ENCODE assay signal across 11 mouse cellular contexts in genomic region chr16:18604267-18604701, GRCm38 (mm10). TPM values are rescaled to one million over a fixed set of nuclear protein-coding genes. Genes with fewer than 3 reads are reported as not detected.
DNase-seq lines count a peak whose midpoint lies in the region; ATAC-seq and TF ChIP-seq lines count a peak whose summit lies in the region.
"Had no signal": no experiment of that assay in that cellular context is flagged by ENCODE, and none has a peak within 500 bp of the region (broad histone marks: within the 10 kb centered on the region; RNA-seq: fewer than 3 reads in every experiment).

No protein-coding gene starts in this region.

- H3K9ac ChIP-seq in forebrain, embryonic 12.5 days = no peak overlapping the region
- H3K9ac ChIP-seq in embryonic facial prominence, embryonic 14.5 days (ENCODE audit: low read depth, low read length) = 0 out of 2 replicates have a peak overlapping the region, but pooled peaks have one; percentile 14
- H3K9ac ChIP-seq in heart, postnatal 0 days (replicated peaks; ENCODE audit: low read depth, low read length) = peak overlapping the region; percentile 28; the same call in 1 of the 2 replicates
- no peak overlapping the region for H3K9ac ChIP-seq in limb, embryonic 11.5 days (ENCODE audit: low read length)
- H3K9ac ChIP-seq: neural tube, embryonic 12.5 days had no signal

- no peaks in the 10 kb centered on the region for H3K9me3 ChIP-seq in forebrain, embryonic 10.5 days
- H3K9me3 ChIP-seq in forebrain, embryonic 12.5 days = no peaks in the 10 kb centered on the region
- no peaks in the 10 kb centered on the region for H3K9me3 ChIP-seq in embryonic facial prominence, embryonic 14.5 days (ENCODE audit: control insufficient read depth, low read length)
- no peaks in the 10 kb centered on the region for H3K9me3 ChIP-seq in heart, postnatal 0 days (replicated peaks; ENCODE audit: control insufficient read depth, low read length)
- H3K9me3 ChIP-seq in limb, embryonic 11.5 days (ENCODE audit: control insufficient read depth, low read length) = no peaks in the 10 kb centered on the region
- H3K9me3 ChIP-seq: neural tube, embryonic 12.5 days had no signal

- H3K27me3 ChIP-seq in forebrain, embryonic 10.5 days (ENCODE audit: poor library complexity, severe bottlenecking) = peaks cover 48% of the 10 kb centered on the region
- H3K27me3 ChIP-seq in forebrain, embryonic 12.5 days = peaks cover 29% of the 10 kb centered on the region
- no peaks in the 10 kb centered on the region for H3K27me3 ChIP-seq in embryonic facial prominence, embryonic 14.5 days (replicated peaks; ENCODE audit: control insufficient read depth, insufficient read depth, low read length)
- no peaks in the 10 kb centered on the region for H3K27me3 ChIP-seq in heart, postnatal 0 days (ENCODE audit: control insufficient read depth, insufficient read depth, low read length)
- H3K27me3 ChIP-seq in limb, embryonic 11.5 days (ENCODE audit: control insufficient read depth, insufficient read depth, low read length) = peaks cover 9% of the 10 kb centered on the region

- TF ChIP-seq CTCF in heart, postnatal 0 days (IDR thresholded peaks at IDR 0.05; ENCODE audit: low read depth) = no peak
- TF ChIP-seq CTCF in layer of hippocampus, adult 2 months (conservative IDR thresholded peaks at IDR 0.05) = no peak

- ATAC-seq in forebrain, embryonic 12.5 days (ENCODE audit: low FRiP score) = no peak
- peak; percentile 28; the same call in 1 of the 2 replicates for ATAC-seq in embryonic facial prominence, embryonic 14.5 days (ENCODE audit: low read depth)
- peak; percentile 91 for ATAC-seq in heart, postnatal 0 days (ENCODE audit: insufficient read depth, low read depth)
- ATAC-seq in limb, embryonic 11.5 days (ENCODE audit: insufficient number of reproducible peaks, low FRiP score, low TSS enrichment, low read depth) = 0 out of 2 replicates have a peak, but pooled peaks have one; percentile 3
- ATAC-seq in granulocyte monocyte progenitor cell, adult 5-6 weeks (replicated peaks; ENCODE audit: poor library complexity, severe bottlenecking) = no peak

- 70% methylated on average over 8 of the region's 8 CpGs for WGBS in forebrain, embryonic 10.5 days
- WGBS in forebrain, embryonic 12.5 days = 75% methylated on average over 8 of the region's 8 CpGs
- 39% methylated on average over 4 of the region's 8 CpGs for WGBS in embryonic facial prominence, embryonic 14.5 days
- 25% methylated on average over 8 of the region's 8 CpGs for WGBS in heart, postnatal 0 days
- 54% methylated on average over 8 of the region's 8 CpGs for WGBS in limb, embryonic 11.5 days

- H3K27ac ChIP-seq in forebrain, embryonic 10.5 days = peak overlapping the region; percentile 60; the same call in 1 of the 2 replicates
- no peak overlapping the region for H3K27ac ChIP-seq in forebrain, embryonic 12.5 days
- H3K27ac ChIP-seq in embryonic facial prominence, embryonic 14.5 days (replicated peaks; ENCODE audit: low read depth, low read length) = peak overlapping the region; percentile 39
- H3K27ac ChIP-seq in heart, postnatal 0 days (ENCODE audit: low read depth) = peak overlapping the region; percentile 78
- H3K27ac ChIP-seq in limb, embryonic 11.5 days (replicated peaks; ENCODE audit: low read depth, low read length) = no peak overlapping the region
- no peak overlapping the region for H3K27ac ChIP-seq in layer of hippocampus, adult 2 months
- H3K27ac ChIP-seq: neural tube, embryonic 12.5 days had no signal

- peaks cover 42% of the 10 kb centered on the region for H3K4me1 ChIP-seq in forebrain, embryonic 10.5 days
- peaks cover 7% of the 10 kb centered on the region for H3K4me1 ChIP-seq in forebrain, embryonic 12.5 days
- H3K4me1 ChIP-seq in embryonic facial prominence, embryonic 14.5 days (ENCODE audit: control insufficient read depth, insufficient read depth, low read length) = peaks cover 21% of the 10 kb centered on the region
- peaks cover 17% of the 10 kb centered on the region; the same call in 1 of the 2 replicates for H3K4me1 ChIP-seq in heart, postnatal 0 days (ENCODE audit: control insufficient read depth, insufficient read depth)
- H3K4me1 ChIP-seq in limb, embryonic 11.5 days (ENCODE audit: control insufficient read depth, insufficient read depth, low read length) = peaks cover 17% of the 10 kb centered on the region; the same call in 1 of the 2 replicates

- no peak overlapping the region for H3K4me2 ChIP-seq in forebrain, embryonic 12.5 days
- H3K4me2 ChIP-seq in embryonic facial prominence, embryonic 14.5 days (ENCODE audit: low read depth, low read length) = no peak overlapping the region
- H3K4me2 ChIP-seq in heart, postnatal 0 days (ENCODE audit: low read depth, low read length) = no peak overlapping the region
- H3K4me2 ChIP-seq in limb, embryonic 11.5 days (ENCODE audit: low read depth, severe bottlenecking) = no peak overlapping the region
- H3K4me2 ChIP-seq: neural tube, embryonic 12.5 days had no signal

- DNase-seq in forebrain, embryonic 10.5 days (ENCODE audit: extremely low spot score, low spot score) = no peak
- peak; percentile 73 for DNase-seq in embryonic facial prominence, embryonic 14.5 days (ENCODE audit: low spot score)
- peak; percentile 74 for DNase-seq in heart, postnatal 0 days (ENCODE audit: low spot score)
- DNase-seq in limb, embryonic 11.5 days (ENCODE audit: low spot score) = no peak
- no peak for DNase-seq in layer of hippocampus, adult 9-10 months (ENCODE audit: low spot score)
- no peak for DNase-seq in layer of hippocampus, adult 2 months (ENCODE audit: low spot score in 2 of 2)
- DNase-seq: left cerebral cortex, postnatal 4 days had no signal

- no peak overlapping the region for H3K4me3 ChIP-seq in forebrain, embryonic 10.5 days
- no peak overlapping the region for H3K4me3 ChIP-seq in forebrain, embryonic 12.5 days (replicated peaks)
- H3K4me3 ChIP-seq in embryonic facial prominence, embryonic 14.5 days (ENCODE audit: low read depth, low read length) = no peak overlapping the region
- no peak overlapping the region for H3K4me3 ChIP-seq in heart, postnatal 0 days (ENCODE audit: low read depth, low read length)
- H3K4me3 ChIP-seq in limb, embryonic 11.5 days (ENCODE audit: low read depth, low read length) = no peak overlapping the region
- H3K4me3 ChIP-seq in layer of hippocampus, adult 2 months = no peak overlapping the region
- H3K4me3 ChIP-seq: neural tube, embryonic 12.5 days had no signal

- TF ChIP-seq EP300 in heart, postnatal 0 days (IDR thresholded peaks at IDR 0.05; ENCODE audit: low read depth) = 0 out of 2 replicates have a peak, but pooled peaks have one; percentile 46

- H3K36me3 ChIP-seq in forebrain, embryonic 10.5 days (replicated peaks) = no peaks in the 10 kb centered on the region
- H3K36me3 ChIP-seq in forebrain, embryonic 12.5 days (replicated peaks) = no peaks in the 10 kb centered on the region
- no peaks in the 10 kb centered on the region for H3K36me3 ChIP-seq in embryonic facial prominence, embryonic 14.5 days (ENCODE audit: control insufficient read depth, insufficient read depth, low read length)
- no peaks in the 10 kb centered on the region for H3K36me3 ChIP-seq in heart, postnatal 0 days (replicated peaks; ENCODE audit: control insufficient read depth, insufficient read depth, low read length)
- H3K36me3 ChIP-seq in limb, embryonic 11.5 days (ENCODE audit: control insufficient read depth, insufficient read depth, low read length) = no peaks in the 10 kb centered on the region
- H3K36me3 ChIP-seq: neural tube, embryonic 12.5 days had no signal

RNA-seq across cellular contexts. Expression of gene Tbx1, which starts 13.8 kb away (rescaled TPM):
- polyA plus RNA-seq in forebrain, embryonic 10.5 days (2016; fragmentation: Nextera tagmentation; extraction: Ambion mirVana) = 0.95 and 1.1 TPM in 2 replicates
- polyA plus RNA-seq in forebrain, embryonic 12.5 days (2016; fragmentation: Nextera tagmentation; extraction: Ambion mirVana) = 1.3 and 1.7 TPM in 2 replicates
- 10.5 and 12.4 TPM in 2 replicates for polyA plus RNA-seq in embryonic facial prominence, embryonic 14.5 days (2014; fragmentation: Nextera tagmentation; extraction: Ambion mirVana)
- total RNA-seq in heart, postnatal 0 days (2014; rRNA removed; ENCODE audit: low replicate concordance) = 2.1 TPM in 1 of 2 replicates, not detected in the other
- 0.11 and 0.14 TPM in 2 replicates for polyA plus RNA-seq in heart, postnatal 0 days (2015; fragmentation: Nextera tagmentation; extraction: Ambion mirVana)
- polyA plus RNA-seq in limb, embryonic 11.5 days (2014; fragmentation: Nextera tagmentation; extraction: Ambion mirVana) = 2.3 and 2.5 TPM in 2 replicates
- total RNA-seq in layer of hippocampus, adult 2 months (2021) = 1 to 10 TPM; 1.4 to 1.5 TPM
- not detected in 2 replicates for total RNA-seq in granulocyte monocyte progenitor cell, adult 5-6 weeks (2014; fragmentation: Nextera tagmentation)
- total RNA-seq in granulocyte monocyte progenitor cell, adult 5-6 weeks (2017) = not detected in 2 replicates

RNA-seq across cellular contexts. Expression of gene Gp1bb, which starts 17.9 kb away (rescaled TPM):
- 3.0 and 3.2 TPM in 2 replicates for polyA plus RNA-seq in forebrain, embryonic 10.5 days (2016; fragmentation: Nextera tagmentation; extraction: Ambion mirVana)
- 4.4 and 5.7 TPM in 2 replicates for polyA plus RNA-seq in forebrain, embryonic 12.5 days (2016; fragmentation: Nextera tagmentation; extraction: Ambion mirVana)
- 3.0 and 3.1 TPM in 2 replicates for polyA plus RNA-seq in embryonic facial prominence, embryonic 14.5 days (2014; fragmentation: Nextera tagmentation; extraction: Ambion mirVana)
- total RNA-seq in heart, postnatal 0 days (2014; rRNA removed; ENCODE audit: low replicate concordance) = 2.1 and 5.4 TPM in 2 replicates
- polyA plus RNA-seq in heart, postnatal 0 days (2015; fragmentation: Nextera tagmentation; extraction: Ambion mirVana) = 3.0 TPM in 2 replicates
- polyA plus RNA-seq in limb, embryonic 11.5 days (2014; fragmentation: Nextera tagmentation; extraction: Ambion mirVana) = 4.1 and 4.5 TPM in 2 replicates
- 1 to 10 TPM; 1.0 to 1.4 TPM for total RNA-seq in layer of hippocampus, adult 2 months (2021)
- total RNA-seq in granulocyte monocyte progenitor cell, adult 5-6 weeks (2014; fragmentation: Nextera tagmentation) = not detected in 2 replicates
- not detected in 2 replicates for total RNA-seq in granulocyte monocyte progenitor cell, adult 5-6 weeks (2017)

RNA-seq across cellular contexts. Expression of gene Gm49601, which starts 21.9 kb away (rescaled TPM):
- 2.3 and 2.4 TPM in 2 replicates for polyA plus RNA-seq in forebrain, embryonic 10.5 days (2016; fragmentation: Nextera tagmentation; extraction: Ambion mirVana)
- 10.6 and 10.7 TPM in 2 replicates for polyA plus RNA-seq in forebrain, embryonic 12.5 days (2016; fragmentation: Nextera tagmentation; extraction: Ambion mirVana)
- 2.4 and 2.6 TPM in 2 replicates for polyA plus RNA-seq in embryonic facial prominence, embryonic 14.5 days (2014; fragmentation: Nextera tagmentation; extraction: Ambion mirVana)
- total RNA-seq in heart, postnatal 0 days (2014; rRNA removed; ENCODE audit: low replicate concordance) = not detected in 2 replicates
- polyA plus RNA-seq in heart, postnatal 0 days (2015; fragmentation: Nextera tagmentation; extraction: Ambion mirVana) = 0.32 and 0.34 TPM in 2 replicates
- polyA plus RNA-seq in limb, embryonic 11.5 days (2014; fragmentation: Nextera tagmentation; extraction: Ambion mirVana) = 2.3 and 2.4 TPM in 2 replicates
- 100 to 1,000 TPM; 207 to 223 TPM for total RNA-seq in layer of hippocampus, adult 2 months (2021)
- total RNA-seq in granulocyte monocyte progenitor cell, adult 5-6 weeks (2014; fragmentation: Nextera tagmentation) = 1.9 TPM in 1 of 2 replicates, not detected in the other
- not detected in 2 replicates for total RNA-seq in granulocyte monocyte progenitor cell, adult 5-6 weeks (2017)
- polyA plus RNA-seq: thymus, postnatal 0 days had no signal

RNA-seq across cellular contexts. Expression of gene Sept5, which starts 25.5 kb away (rescaled TPM):
- 21.0 and 21.5 TPM in 2 replicates for polyA plus RNA-seq in forebrain, embryonic 10.5 days (2016; fragmentation: Nextera tagmentation; extraction: Ambion mirVana)
- 68.4 and 69.3 TPM in 2 replicates for polyA plus RNA-seq in forebrain, embryonic 12.5 days (2016; fragmentation: Nextera tagmentation; extraction: Ambion mirVana)
- 34.1 and 43.5 TPM in 2 replicates for polyA plus RNA-seq in embryonic facial prominence, embryonic 14.5 days (2014; fragmentation: Nextera tagmentation; extraction: Ambion mirVana)
- 8.7 and 12.3 TPM in 2 replicates for total RNA-seq in heart, postnatal 0 days (2014; rRNA removed; ENCODE audit: low replicate concordance)
- polyA plus RNA-seq in heart, postnatal 0 days (2015; fragmentation: Nextera tagmentation; extraction: Ambion mirVana) = 3.8 and 5.5 TPM in 2 replicates
- 30.0 and 31.1 TPM in 2 replicates for polyA plus RNA-seq in limb, embryonic 11.5 days (2014; fragmentation: Nextera tagmentation; extraction: Ambion mirVana)
- 100 to 1,000 TPM; 560 to 619 TPM for total RNA-seq in layer of hippocampus, adult 2 months (2021)
- total RNA-seq in granulocyte monocyte progenitor cell, adult 5-6 weeks (2014; fragmentation: Nextera tagmentation) = not detected in 2 replicates
- total RNA-seq in granulocyte monocyte progenitor cell, adult 5-6 weeks (2017) = 1.8 and 2.6 TPM in 2 replicates

Comparison
In these comparisons a context has a peak if more than half of its experiments do, and no peak if none do; other contexts are left out.
1. H3K27ac ChIP-seq: peak in forebrain, embryonic 10.5 days (single experiment), embryonic facial prominence, embryonic 14.5 days (single experiment) and heart, postnatal 0 days (single experiment); none in forebrain, embryonic 12.5 days (single experiment), limb, embryonic 11.5 days (single experiment) and layer of hippocampus, adult 2 months (single experiment).
2. DNase-seq: peak in embryonic facial prominence, embryonic 14.5 days (single experiment) and heart, postnatal 0 days (single experiment); none in forebrain, embryonic 10.5 days (single experiment), limb, embryonic 11.5 days (single experiment), layer of hippocampus, adult 9-10 months (single experiment) and layer of hippocampus, adult 2 months (0 of 2).
3. ATAC-seq: peak in embryonic facial prominence, embryonic 14.5 days (single experiment), heart, postnatal 0 days (single experiment) and limb, embryonic 11.5 days (single experiment); none in forebrain, embryonic 12.5 days (single experiment) and granulocyte monocyte progenitor cell, adult 5-6 weeks (single experiment).
4. H3K9ac ChIP-seq: peak in embryonic facial prominence, embryonic 14.5 days (single experiment) and heart, postnatal 0 days (single experiment); none in forebrain, embryonic 12.5 days (single experiment) and limb, embryonic 11.5 days (single experiment).